Mouse (Mus musculus) liver, embryonic 16.5 days (tissue): Measurements from ENCODE around the gene Rps21. TPM values are rescaled to one million over a fixed set of nuclear protein-coding genes. Genes with fewer than 3 reads are reported as not detected.
"Not testable (repeated sequence)": the region's sequence is repeated elsewhere in the genome, so short reads cannot be mapped to it uniquely, and the experiment has no call there.

ENCODE experiments used
- ATAC-seq: fragments of 200-750 bp; cut with Nextera tagmentation; 2 replicates; pipeline ENCODE4 v1.8.0; 2017; ENCODE audit warnings: low read depth, mild to moderate bottlenecking, moderate number of reproducible peaks, moderate library complexity
- H3K27ac ChIP-seq: fragments of 300-500 bp; sonication (generic); 2 replicates; pipeline ENCODE4 v1.5.1; 2014; ENCODE audit warnings: mild to moderate bottlenecking, low read length
- H3K27me3 ChIP-seq: fragments of 300-500 bp; sonication (generic); 2 replicates; pipeline ENCODE4 v1.6.1; 2014; ENCODE audit warnings: low read depth, low read length, mixed read lengths; ENCODE audit not compliant: control insufficient read depth, insufficient read depth
- H3K36me3 ChIP-seq: fragments of 300-500 bp; sonication (generic); 2 replicates; pipeline ENCODE4 v1.6.1; 2014; ENCODE audit warnings: mild to moderate bottlenecking; ENCODE audit not compliant: control insufficient read depth, insufficient read depth
- H3K4me1 ChIP-seq: fragments of 300-500 bp; sonication (generic); 2 replicates; pipeline ENCODE4 v1.6.1; 2014; ENCODE audit warnings: low read depth, low read length, mixed read lengths; ENCODE audit not compliant: control insufficient read depth
- H3K4me2 ChIP-seq: fragments of 300-500 bp; sonication (generic); 2 replicates; pipeline ENCODE4 v1.6.1; 2014; ENCODE audit warnings: low read depth, low read length, mixed read lengths
- H3K4me3 ChIP-seq: fragments of 300-500 bp; sonication (generic); 2 replicates; pipeline ENCODE4 v1.5.1; 2014; ENCODE audit warnings: low read depth, mild to moderate bottlenecking, low read length
- H3K9ac ChIP-seq: fragments of 300-500 bp; sonication (generic); 2 replicates; pipeline ENCODE4 v1.6.1; 2014; ENCODE audit warnings: low read depth, low read length
- H3K9me3 ChIP-seq: fragments of 300-500 bp; sonication (generic); replicated peaks from 2 replicates; pipeline ENCODE4 v1.6.1; 2016; ENCODE audit warnings: low read length; ENCODE audit not compliant: control insufficient read depth
- WGBS: fragments of 180-500 bp; shearing (Covaris S2); extraction: QIAGEN DNeasy Blood & Tissue Kit; methylation state at CpG from one replicate; pipeline ENCODE4 v1.1.7; 2014; ENCODE audit not compliant: insufficient replicate concordance; 5-methylcytosine and 5-hydroxymethylcytosine counted together
- polyA plus RNA-seq: library from polyadenylated mRNA; unstranded; fragments of >200 nt; fragmentation: Nextera tagmentation; extraction: Ambion mirVana; gene quantifications from 2 replicates; pipeline ENCODE4 v1.2.1, GENCODE M21; 2015

The Rps21 gene
- polyA plus RNA-seq, 1 experiment from 2014 or later: 262 TPM

DNA sequence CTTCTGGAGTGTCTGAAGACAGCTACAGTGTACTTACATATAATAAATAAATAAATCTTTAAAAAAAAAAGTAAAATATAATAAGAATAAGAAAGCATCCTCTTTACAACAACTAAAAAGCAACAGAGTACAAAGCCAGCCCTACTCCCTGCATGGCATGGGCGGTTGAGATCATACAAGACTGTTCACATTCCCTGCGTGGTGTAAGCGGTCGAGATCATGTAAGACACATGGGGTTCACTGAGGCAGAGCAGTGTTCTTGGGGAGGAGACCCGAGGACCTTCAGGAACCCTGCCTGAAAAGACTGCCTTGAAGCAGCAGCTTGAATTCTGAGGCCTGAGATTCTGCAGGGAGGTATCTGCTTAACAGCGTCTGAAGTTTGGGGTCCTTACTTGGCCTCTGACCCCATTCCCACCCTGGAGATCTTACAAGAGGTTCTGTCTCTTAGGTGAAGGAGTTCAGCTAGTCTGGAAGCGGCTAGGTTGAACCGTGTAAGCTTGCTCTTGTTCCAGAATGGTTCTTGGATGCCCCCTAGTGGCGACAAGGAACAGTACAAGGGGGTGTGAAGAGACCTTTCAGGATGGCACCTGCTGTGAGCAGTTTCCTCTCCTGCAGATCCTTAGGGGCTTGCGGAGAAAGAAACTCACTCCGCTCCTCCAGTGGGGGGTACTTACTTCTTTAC lies 6.1 kb upstream of the Rps21 start:
- no peak overlapping the region for H3K27ac ChIP-seq
- H3K27me3 ChIP-seq: no peaks in the 10 kb centered on the region
- H3K36me3 ChIP-seq: no peaks in the 10 kb centered on the region
- peak; percentile 70 for ATAC-seq
- whole genome bisulfite sequencing: 23% methylated on average over 11 of the region's 11 CpGs
- H3K9me3 ChIP-seq: no peaks in the 10 kb centered on the region
- H3K9ac ChIP-seq: peak overlapping the region; percentile 28; the same call in 1 of the 2 replicates
- H3K4me2 ChIP-seq: no peak overlapping the region
- peaks cover 6% of the 10 kb centered on the region for H3K4me1 ChIP-seq
- no peak overlapping the region for H3K4me3 ChIP-seq

DNA sequence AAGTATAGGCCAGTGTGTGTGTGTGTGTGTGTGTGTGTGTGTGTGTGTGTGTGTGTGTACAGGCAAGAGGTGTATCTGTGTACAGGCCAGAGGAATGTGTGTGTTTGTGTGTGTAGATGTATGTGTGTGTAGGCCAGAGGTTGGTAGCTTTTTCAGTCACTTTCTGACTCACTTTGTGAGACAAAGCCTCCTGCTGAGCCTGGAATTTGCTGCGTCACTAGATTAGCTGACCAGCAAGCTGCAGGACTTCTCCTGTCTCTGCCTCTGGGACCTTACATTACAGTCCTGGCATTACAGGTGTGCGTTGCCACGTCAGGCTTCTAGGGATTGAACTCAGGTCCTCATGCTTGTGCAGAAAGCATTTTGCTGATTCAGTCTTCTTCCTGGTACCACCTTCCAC lies 5.3 kb upstream of the Rps21 start:
- no peak overlapping the region for H3K27ac ChIP-seq
- H3K4me3 ChIP-seq: no peak overlapping the region
- H3K9ac ChIP-seq: no peak overlapping the region
- H3K27me3 ChIP-seq: no peaks in the 10 kb centered on the region
- H3K36me3 ChIP-seq: no peaks in the 10 kb centered on the region
- H3K4me2 ChIP-seq: no peak overlapping the region
- H3K9me3 ChIP-seq: no peaks in the 10 kb centered on the region
- no peak for ATAC-seq
- H3K4me1 ChIP-seq: peaks cover 13% of the 10 kb centered on the region
- WGBS: 66% methylated on average over 3 of the region's 3 CpGs

DNA sequence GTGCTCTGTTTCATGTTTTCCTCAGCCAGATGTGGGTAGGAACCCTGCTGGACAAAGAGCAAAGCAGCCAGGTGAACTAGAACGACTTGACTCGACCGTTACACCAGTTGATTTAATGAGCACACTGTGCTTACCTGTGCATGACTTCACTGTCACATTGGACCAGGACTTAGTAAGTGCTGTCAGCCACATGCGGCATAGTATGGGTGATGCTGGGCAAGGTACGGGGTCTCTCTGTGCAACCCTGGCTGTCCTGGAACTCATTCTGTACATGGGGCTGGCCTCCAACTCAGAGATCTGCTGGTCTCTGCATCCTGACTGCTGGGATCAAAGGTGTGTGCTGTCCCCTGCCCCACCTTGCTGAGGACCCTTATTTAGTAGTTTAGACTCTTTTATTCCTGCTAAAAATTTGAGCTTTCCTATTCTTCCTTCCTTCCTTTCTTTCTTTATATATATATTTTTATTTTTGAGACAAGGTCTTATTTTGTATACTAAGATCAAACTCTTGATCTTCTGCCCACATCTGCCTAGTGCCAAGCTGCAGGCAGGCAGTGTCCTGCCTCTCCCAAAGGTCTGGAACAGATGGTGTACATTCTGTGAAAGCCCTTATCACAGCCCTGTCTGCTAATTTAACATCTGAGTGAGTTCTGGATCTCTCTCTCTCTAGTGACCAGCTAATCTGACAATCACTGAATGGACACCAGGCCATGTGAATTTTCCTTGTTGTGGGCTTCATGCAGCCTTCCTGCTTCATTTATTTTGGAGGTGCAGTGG lies 2.6 kb upstream of the Rps21 start:
- Histone ChIP-seq H3K27ac (no peak overlapping the region), H3K9me3 (no peaks in the 10 kb centered on the region), H3K36me3 (no peaks in the 10 kb centered on the region), H3K4me3 (no peak overlapping the region), H3K4me2 (no peak overlapping the region), H3K27me3 (no peaks in the 10 kb centered on the region), H3K4me1 (peaks cover 21% of the 10 kb centered on the region), H3K9ac (no peak overlapping the region)
- 79% methylated on average over 5 of the region's 5 CpGs for WGBS
- no peak for ATAC-seq

DNA sequence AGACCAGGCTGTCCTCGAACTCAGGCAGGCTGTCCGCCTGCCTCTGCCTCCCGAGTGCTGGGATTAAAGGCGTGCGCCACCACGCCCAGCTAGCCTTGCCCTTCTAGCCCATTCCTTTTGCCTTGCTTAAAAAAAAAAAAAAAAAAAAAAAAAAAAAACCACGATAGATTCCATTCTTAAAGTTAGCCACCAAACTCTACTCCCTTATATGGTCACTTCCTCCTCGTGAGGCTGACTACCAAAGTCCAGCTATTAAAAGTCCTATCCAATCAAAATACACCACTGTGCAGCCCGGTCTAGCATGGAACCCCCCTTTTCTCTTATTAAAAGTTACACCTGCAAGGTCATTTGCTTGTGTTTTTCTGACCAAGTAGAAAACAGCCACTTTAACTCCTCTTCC lies 1.5 kb upstream of the Rps21 start:
- Histone ChIP-seq H3K4me3 (no peak overlapping the region), H3K27me3 (no peaks in the 10 kb centered on the region), H3K9me3 (no peaks in the 10 kb centered on the region), H3K36me3 (peaks cover 1% of the 10 kb centered on the region; the same call in 1 of the 2 replicates), H3K9ac (no peak overlapping the region), H3K4me2 (peak overlapping the region; percentile 97; the same call in 1 of the 2 replicates), H3K27ac (peak overlapping the region; percentile 57), H3K4me1 (peaks cover 21% of the 10 kb centered on the region)
- ATAC-seq: no peak
- 55% methylated on average over 9 of the region's 9 CpGs for WGBS

DNA sequence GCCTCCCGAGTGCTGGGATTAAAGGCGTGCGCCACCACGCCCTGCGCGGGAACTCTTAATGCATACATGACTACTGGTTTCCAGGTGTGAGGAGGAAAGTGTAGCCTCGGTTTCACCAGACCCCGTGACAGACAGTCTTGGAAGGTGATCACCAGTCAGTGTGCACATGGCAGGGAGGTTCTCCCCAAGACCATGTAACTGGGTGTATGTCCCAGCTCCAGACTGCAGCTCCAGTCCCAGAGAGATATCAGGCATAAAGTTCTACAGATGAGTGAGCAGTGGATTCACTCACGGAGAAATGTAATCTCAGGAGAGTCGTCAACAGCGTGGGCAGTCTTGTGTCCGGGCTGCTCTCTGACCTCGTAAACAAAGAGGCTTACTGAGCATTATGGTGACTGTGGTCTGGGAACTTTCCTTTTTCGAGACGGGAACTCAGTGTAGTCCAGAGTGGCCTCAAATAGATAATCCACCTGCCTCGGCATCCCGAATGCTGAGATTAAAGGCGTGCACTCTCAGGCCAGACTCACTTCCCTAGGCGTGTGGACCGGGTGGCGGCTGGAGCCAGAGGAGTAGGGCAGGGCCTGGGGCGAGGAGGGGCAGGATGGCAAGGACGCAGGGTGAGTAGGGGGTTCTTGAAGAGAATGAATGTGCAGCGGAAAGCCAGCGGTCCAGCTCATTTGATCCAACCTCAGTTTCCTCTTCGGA lies 729 bp upstream of the Rps21 start:
- peaks cover 18% of the 10 kb centered on the region for H3K4me1 ChIP-seq
- peak overlapping the region; percentile 97 for H3K4me2 ChIP-seq
- peak; percentile 14 for ATAC-seq
- peak overlapping the region; percentile 57 for H3K27ac ChIP-seq
- peak overlapping the region; percentile 60 for H3K9ac ChIP-seq
- H3K27me3 ChIP-seq: no peaks in the 10 kb centered on the region
- H3K36me3 ChIP-seq: peaks cover 6% of the 10 kb centered on the region; the same call in 1 of the 2 replicates
- WGBS: 17% methylated on average over 26 of the region's 26 CpGs
- H3K9me3 ChIP-seq: no peaks in the 10 kb centered on the region
- peak overlapping the region; percentile 77 for H3K4me3 ChIP-seq

DNA sequence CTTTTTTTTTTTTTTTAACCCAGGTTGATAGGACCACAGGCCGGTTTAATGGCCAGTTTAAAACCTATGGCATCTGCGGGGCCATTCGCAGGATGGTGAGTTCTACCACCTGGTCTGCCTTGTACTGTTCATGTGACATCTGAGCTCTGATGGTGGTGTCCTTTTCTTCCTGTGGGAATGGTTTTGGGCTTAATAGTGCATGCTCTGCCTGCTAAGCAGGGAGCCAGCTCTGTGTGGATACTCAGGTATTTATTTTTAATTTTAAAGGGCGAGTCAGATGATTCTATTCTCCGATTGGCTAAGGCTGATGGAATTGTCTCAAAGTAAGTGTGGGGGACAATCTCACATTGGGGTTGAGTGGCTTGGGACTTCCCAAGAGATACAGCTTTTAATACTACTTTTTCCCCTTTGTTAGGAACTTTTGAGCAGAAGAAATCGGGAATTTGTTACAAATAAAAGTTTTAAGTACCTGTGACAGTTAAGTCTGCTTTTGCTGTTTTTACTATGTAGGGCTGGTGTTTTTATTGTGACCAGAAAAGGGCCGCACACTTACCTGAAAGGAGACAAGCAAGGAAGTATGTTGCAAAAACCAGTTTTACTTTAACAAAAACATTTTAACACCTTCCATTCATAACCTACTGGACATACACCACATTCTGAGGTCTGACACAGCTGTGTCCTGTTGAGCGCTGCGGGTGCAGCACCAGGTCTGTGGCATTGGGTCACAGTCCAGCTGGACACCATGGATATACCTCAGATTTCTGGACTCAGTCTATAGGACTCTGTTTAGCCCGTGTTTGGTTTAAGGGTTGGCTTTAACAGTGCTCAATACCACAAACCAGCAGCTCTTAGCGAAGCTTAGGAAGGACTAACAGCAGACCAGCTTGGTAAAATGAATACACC lies 1.0 kb downstream of the Rps21 start:
- Histone ChIP-seq H3K36me3 (peaks cover 6% of the 10 kb centered on the region; the same call in 1 of the 2 replicates), H3K9ac (peak overlapping the region; percentile 75), H3K4me3 (peak overlapping the region; percentile 77), H3K4me1 (peaks cover 18% of the 10 kb centered on the region), H3K4me2 (peak overlapping the region; percentile 97), H3K27me3 (no peaks in the 10 kb centered on the region), H3K27ac (no peak overlapping the region), H3K9me3 (no peaks in the 10 kb centered on the region)
- 39% methylated on average over 11 of the region's 11 CpGs for WGBS
- no peak for ATAC-seq

DNA sequence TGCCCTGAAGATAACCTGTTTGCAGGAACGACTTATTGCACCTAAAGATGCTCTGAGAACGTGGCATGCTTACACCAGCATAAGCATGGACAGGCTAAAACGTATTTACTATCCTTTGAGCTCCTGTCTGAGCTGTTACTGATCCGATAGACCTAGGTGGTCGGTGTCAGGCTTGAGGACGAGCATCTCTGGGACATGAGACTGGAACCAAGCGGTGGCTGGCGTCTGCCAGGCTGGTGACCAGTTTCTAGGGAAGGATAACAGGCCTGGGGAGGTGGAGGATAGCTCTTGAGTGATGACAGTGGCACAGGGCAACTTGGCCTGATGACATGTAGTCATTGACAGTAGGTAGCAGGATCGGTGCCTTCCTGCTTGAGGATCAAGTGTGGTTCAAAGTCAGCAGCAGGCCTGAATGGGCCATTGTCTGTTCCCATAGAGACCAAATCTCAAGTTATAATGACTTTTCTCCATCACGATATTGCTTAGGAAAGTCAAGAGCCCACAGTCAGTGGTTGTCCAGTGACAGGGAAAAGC lies 1.8 kb downstream of the Rps21 start:
- H3K36me3 ChIP-seq: not testable (repeated sequence)

More for the DNA sequence above, 1.8 kb downstream of the Rps21 start:
- not testable (repeated sequence) for H3K9me3 ChIP-seq, H3K4me3 ChIP-seq, H3K4me2 ChIP-seq, H3K9ac ChIP-seq, ATAC-seq, H3K27me3 ChIP-seq, H3K27ac ChIP-seq
- 68% methylated on average over 10 of the region's 10 CpGs for WGBS
- peaks cover 18% of the 10 kb centered on the region for H3K4me1 ChIP-seq
